Mouse (Mus musculus) B cell, adult (primary cell): Measurements from ENCODE around the gene Vmn2r56. TPM values are rescaled to one million over a fixed set of nuclear protein-coding genes. Genes with fewer than 3 reads are reported as not detected.

Experiments used
- total RNA-seq: library from RNA; stranded (reverse); gene quantifications from 4 replicates; pipeline ENCODE4 v1.2.4, GENCODE M21; 2023; ENCODE audit not compliant: inconsistent age

Vmn2r56 gene
- not detected in 4 replicates for total RNA-seq

DNA sequence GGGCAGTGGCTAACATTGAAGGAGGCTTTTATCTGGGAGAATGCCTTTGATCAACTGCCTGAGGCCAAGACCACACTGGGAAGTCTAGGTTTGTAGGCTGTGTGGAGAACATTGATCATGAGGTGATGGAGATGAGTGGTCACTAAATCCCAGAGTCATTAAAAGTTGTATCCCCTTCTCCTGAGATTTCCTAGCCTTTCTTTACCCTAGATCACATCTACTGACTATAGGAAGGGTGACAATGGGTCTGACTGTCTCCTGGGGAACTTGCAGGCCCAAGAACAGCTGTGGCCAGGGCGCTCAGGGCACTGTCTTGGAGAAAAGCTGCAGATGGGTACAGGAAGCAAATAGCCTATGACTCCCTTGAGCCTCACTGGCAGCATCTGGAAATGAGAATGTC lies at the start of gene Vmn2r56:
Gene Vmn2r56, minus strand, starts transcription at position 101 of the 400 bp plus-strand sequence.

DNA sequence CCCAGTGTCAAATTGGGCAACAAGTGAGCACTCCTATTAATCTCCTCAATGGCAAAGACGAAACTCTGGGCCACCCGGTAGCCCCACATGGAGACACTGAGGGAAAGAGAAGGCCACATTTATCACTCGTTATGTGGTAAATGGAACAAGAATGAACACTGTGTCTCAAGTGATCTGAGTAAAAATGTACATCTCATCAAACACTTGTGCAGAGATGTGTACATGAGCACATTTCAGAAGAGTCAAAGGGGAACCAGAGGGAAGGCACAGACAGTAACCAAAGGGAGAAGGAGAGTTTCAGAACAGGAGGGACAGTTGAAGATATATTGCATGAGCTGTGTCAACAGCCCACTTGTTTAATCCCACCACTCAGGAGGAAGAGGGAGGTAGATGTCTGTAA lies 49.9 kb downstream of the Vmn2r56 start, which contains the start of gene Vmn2r55:
Gene Vmn2r55, minus strand, starts transcription at position 101 of the 400 bp plus-strand sequence.

DNA sequence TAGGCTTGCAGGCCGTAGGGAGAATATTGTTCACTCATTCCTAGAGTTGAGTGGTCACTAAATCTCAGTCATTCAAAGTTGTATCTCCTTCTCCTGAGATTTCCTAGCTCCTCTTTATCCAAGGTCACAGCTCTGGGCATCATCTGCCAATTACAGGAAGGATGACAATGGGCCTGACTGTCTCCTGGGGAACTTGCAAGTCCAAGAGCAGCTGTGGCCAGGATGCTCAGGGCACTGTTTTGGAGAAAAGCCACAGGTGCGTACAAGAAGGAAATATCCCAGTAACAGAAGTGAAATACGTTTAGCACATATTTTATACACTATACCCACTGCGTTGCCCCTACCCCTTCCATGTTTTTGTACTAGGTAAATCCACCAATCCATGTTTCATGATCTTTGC lies 94.6 kb downstream of the Vmn2r56 start, which contains the start of gene Vmn2r54:
Gene Vmn2r54, minus strand, starts transcription at position 101 of the 400 bp plus-strand sequence.

Other genes with a start within 250 kb of the Vmn2r56 start
- gene 2900092C05Rik, start 222.5 kb downstream of the Vmn2r56 start, total RNA-seq = not detected in 4 replicates
- 0.03 to 0.12 TPM (median 0.06 TPM) in 3 of 4 replicates, not detected in the other for gene Vmn2r53, start 126.2 kb downstream of the Vmn2r56 start, total RNA-seq
- not detected in 4 replicates for gene Vmn2r54, start 94.7 kb downstream of the Vmn2r56 start, total RNA-seq
- not detected in 4 replicates for gene Vmn2r55, start 50.0 kb downstream of the Vmn2r56 start, total RNA-seq
- 28.7 to 36.2 TPM (median 31.8 TPM) in 4 replicates for gene Zscan18, start 68.6 kb upstream of the Vmn2r56 start, total RNA-seq
- 8.4 to 10.4 TPM (median 9.0 TPM) in 4 replicates for gene Zfp329, start 83.9 kb upstream of the Vmn2r56 start, total RNA-seq
- 98.9 to 124 TPM (median 114 TPM) in 4 replicates for gene Zfp110, start 99.8 kb upstream of the Vmn2r56 start, total RNA-seq
- gene Zfp128, start 146.2 kb upstream of the Vmn2r56 start, total RNA-seq = 1.8 to 2.8 TPM (median 2.4 TPM) in 4 replicates
- gene Zscan22, start 162.8 kb upstream of the Vmn2r56 start, total RNA-seq = 12.3 to 14.5 TPM (median 13.4 TPM) in 4 replicates
- gene Rps5, start 187.3 kb upstream of the Vmn2r56 start, total RNA-seq = 2,171 to 2,345 TPM (median 2,206 TPM) in 4 replicates
- gene Rnf225, start 192.4 kb upstream of the Vmn2r56 start, total RNA-seq = 0.72 to 0.93 TPM (median 0.88 TPM) in 4 replicates
- gene Zfp324, start 230.8 kb upstream of the Vmn2r56 start, total RNA-seq = 3.4 to 4.0 TPM (median 3.8 TPM) in 4 replicates
- 8.2 to 10.2 TPM (median 9.2 TPM) in 4 replicates for gene Zfp446, start 242.8 kb upstream of the Vmn2r56 start, total RNA-seq